Mouse (Mus musculus) adrenal gland, postnatal 10 days (tissue): ENCODE results near the gene Stxbp4. TPM values are rescaled to one million over a fixed set of nuclear protein-coding genes. Genes with fewer than 3 reads are reported as not detected.

Experiments used
- DNase-seq: peaks from one replicate; pipeline ENCODE4 v3.0.0; 2021; ENCODE audit warnings: mixed read lengths
- total RNA-seq, 2 experiments: library from RNA; stranded (reverse); gene quantifications; 2 replicates each; pipeline ENCODE4 v1.2.3; 2021

Gene Stxbp4
- total RNA-seq, 2 experiments from 2014 or later = 6.4 to 9.1 TPM

GRCm38 (mm10) chr11:90464046-90464595 lies 173.8 kb downstream of the Stxbp4 start:
- peak; percentile 17 for DNase-seq

- DNase-seq = no peak
These were observed 177.4 kb downstream of the Stxbp4 start for GRCm38 (mm10) chr11:90460458-90460857.

GRCm38 (mm10) chr11:90452134-90452533 lies 185.8 kb downstream of the Stxbp4 start:
- DNase-seq = no peak

GRCm38 (mm10) chr11:90451506-90451905 lies 186.4 kb downstream of the Stxbp4 start:
- no peak for DNase-seq

GRCm38 (mm10) chr11:90442462-90442861 lies 195.4 kb downstream of the Stxbp4 start:
- no peak for DNase-seq

GRCm38 (mm10) chr11:90440851-90441250 lies 197.0 kb downstream of the Stxbp4 start:
- no peak for DNase-seq

GRCm38 (mm10) chr11:90438768-90439167 lies 199.1 kb downstream of the Stxbp4 start:
- DNase-seq = no peak

Other genes with a start within 250 kb of the Stxbp4 start
- 10 to 100 TPM; 22.5 to 22.8 TPM for gene Hlf, start 247.2 kb downstream of the Stxbp4 start, total RNA-seq
- 10 to 100 TPM; 24.5 to 28.6 TPM for gene Cox11, start 89 bp upstream of the Stxbp4 start, total RNA-seq
- 10 to 100 TPM; 25.0 to 31.4 TPM for gene Tom1l1, start 50.3 kb upstream of the Stxbp4 start, total RNA-seq